Mouse (Mus musculus): Measurements from ENCODE around the gene Ak4. TPM values are rescaled to one million over a fixed set of nuclear protein-coding genes. Genes with fewer than 3 reads are reported as not detected.
A peak's percentile ranks its signal among the peaks of the same experiment; 100 is the strongest.

Ak4 gene
- polyA plus RNA-seq, 1 experiment from 2014 or later, result 2.0 TPM

DNA sequence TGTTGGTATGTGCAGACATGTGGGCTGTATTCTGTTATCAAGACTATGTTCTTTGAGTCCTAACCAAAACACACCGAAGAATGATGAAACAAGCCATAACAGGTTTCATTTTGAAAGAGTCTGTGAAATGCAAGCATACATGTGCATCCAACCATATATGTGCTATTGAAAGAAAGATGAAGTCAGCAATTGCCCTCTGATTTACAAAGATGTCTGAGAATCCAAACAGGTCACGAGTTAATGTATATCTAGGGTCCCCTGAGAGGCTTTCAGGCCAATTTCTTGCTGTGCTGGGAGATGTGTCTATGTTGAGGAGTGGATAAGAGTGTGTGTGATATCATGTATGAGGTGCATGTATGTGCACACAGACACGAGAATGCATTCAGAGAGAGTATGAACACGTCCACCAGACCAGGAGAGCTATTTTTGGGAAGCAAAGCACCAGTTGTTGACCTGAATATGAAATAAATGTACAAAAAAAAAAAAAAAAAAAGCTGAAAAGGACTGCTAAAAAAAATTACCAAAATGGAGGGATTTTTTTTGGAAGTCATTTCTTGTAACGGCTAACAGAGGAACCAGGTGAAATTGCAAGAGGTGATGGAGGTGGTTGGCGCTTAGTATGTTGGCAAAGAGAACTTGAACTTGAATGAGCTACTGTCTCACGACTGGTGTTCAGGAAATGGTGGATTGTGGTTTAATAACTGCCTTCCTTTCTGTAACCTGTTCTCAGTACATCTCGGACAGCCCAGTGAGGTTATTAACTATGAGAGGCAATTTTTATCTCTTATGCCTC lies 91.2 kb downstream of the Ak4 start:
- no peak for ATAC-seq
- Histone ChIP-seq H3K9ac (ENCODE audit: low read depth, low read length) (no peak overlapping the region), H3K27ac (ENCODE audit: low read depth, low read length) (no peak overlapping the region), H3K4me2 (replicated peaks; ENCODE audit: low read depth) (no peak overlapping the region), H3K9me3 (ENCODE audit: control insufficient read depth) (no peaks in the 10 kb centered on the region), H3K36me3 (ENCODE audit: control insufficient read depth, insufficient read depth) (no peaks in the 10 kb centered on the region), H3K27me3 (replicated peaks; ENCODE audit: control insufficient read depth, insufficient read depth, low read length) (peaks cover 15% of the 10 kb centered on the region; the same call in 1 of the 2 replicates), H3K4me1 (replicated peaks; ENCODE audit: control insufficient read depth, insufficient read depth, low read length) (peaks cover 2% of the 10 kb centered on the region; the same call in 1 of the 2 replicates), H3K4me3 (ENCODE audit: low read depth, low read length) (no peak overlapping the region)
- TF ChIP-seq CTCF (IDR thresholded peaks at IDR 0.05; ENCODE audit: low read depth), result no peak
- WGBS, result 78% methylated on average over 8 of the region's 8 CpGs

DNA sequence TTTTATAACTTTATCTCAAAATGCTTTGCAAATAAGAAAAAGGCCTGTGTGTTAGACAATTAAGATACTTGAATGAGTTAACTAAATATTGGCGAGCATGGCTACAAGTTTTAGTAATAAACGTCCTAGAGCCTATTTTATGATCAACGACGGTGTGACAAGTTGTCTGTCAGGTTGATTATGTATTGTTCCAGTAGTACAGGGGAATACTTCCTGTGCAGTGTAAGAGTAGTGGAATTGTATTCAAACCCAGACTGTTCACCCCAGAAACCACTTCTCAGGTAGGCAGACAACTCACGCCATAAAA lies 91.8 kb downstream of the Ak4 start:
- no peak for TF ChIP-seq CTCF (IDR thresholded peaks at IDR 0.05; ENCODE audit: low read depth)
- Histone ChIP-seq H3K9me3 (ENCODE audit: control insufficient read depth) (no peaks in the 10 kb centered on the region), H3K4me2 (replicated peaks; ENCODE audit: low read depth) (no peak overlapping the region), H3K9ac (ENCODE audit: low read depth, low read length) (no peak overlapping the region), H3K4me1 (replicated peaks; ENCODE audit: control insufficient read depth, insufficient read depth, low read length) (peaks cover 2% of the 10 kb centered on the region; the same call in 1 of the 2 replicates), H3K27ac (ENCODE audit: low read depth, low read length) (no peak overlapping the region), H3K4me3 (ENCODE audit: low read depth, low read length) (no peak overlapping the region), H3K27me3 (replicated peaks; ENCODE audit: control insufficient read depth, insufficient read depth, low read length) (peaks cover 15% of the 10 kb centered on the region; the same call in 1 of the 2 replicates), H3K36me3 (ENCODE audit: control insufficient read depth, insufficient read depth) (no peaks in the 10 kb centered on the region)
- 48% methylated on average over 5 of the region's 5 CpGs for WGBS
- ATAC-seq, result no peak

DNA sequence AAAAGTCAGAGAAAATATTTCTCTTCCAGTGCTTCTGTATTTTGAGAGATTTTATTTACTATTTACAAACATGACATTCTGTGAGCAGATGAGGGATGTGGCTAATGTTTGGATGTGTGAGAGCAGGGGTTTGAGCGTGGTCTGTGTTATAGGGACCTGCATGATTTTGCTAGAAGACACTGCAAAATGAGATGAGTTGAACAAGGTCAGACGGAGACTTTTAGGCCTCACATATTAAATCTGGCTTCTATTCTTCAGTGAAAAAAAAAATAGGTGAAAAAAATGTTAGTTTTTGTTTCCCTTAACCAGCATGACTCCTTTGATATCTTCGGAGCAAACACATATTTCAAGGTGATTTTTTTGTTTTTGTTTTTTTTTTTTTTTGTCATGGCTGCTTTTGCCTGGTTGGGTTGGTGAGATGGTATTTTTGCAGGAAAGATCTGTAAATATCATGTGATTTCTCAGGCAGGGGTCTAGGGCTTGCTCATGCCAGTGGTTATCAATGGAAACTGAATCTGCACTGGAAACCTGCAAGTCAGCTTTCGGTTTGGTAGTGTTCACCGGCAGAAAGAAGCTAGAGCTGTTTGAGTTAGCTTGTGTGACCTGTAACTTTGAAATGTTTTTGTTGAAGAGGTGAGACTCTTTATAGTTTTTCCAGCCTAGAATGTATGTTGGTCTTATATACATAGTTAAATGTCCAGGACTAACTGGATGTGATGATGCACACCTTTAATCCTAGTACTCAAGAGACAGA lies 92.9 kb downstream of the Ak4 start:
- H3K9me3 ChIP-seq (ENCODE audit: control insufficient read depth), result no peaks in the 10 kb centered on the region
- H3K4me3 ChIP-seq (ENCODE audit: low read depth, low read length), result no peak overlapping the region
- H3K4me2 ChIP-seq (replicated peaks; ENCODE audit: low read depth), result no peak overlapping the region
- H3K27me3 ChIP-seq (replicated peaks; ENCODE audit: control insufficient read depth, insufficient read depth, low read length), result peaks cover 15% of the 10 kb centered on the region; the same call in 1 of the 2 replicates
- peaks cover 2% of the 10 kb centered on the region; the same call in 1 of the 2 replicates for H3K4me1 ChIP-seq (replicated peaks; ENCODE audit: control insufficient read depth, insufficient read depth, low read length)
- H3K36me3 ChIP-seq (ENCODE audit: control insufficient read depth, insufficient read depth), result no peaks in the 10 kb centered on the region
- no peak overlapping the region for H3K9ac ChIP-seq (ENCODE audit: low read depth, low read length)
- ATAC-seq, result no peak
- 87% methylated on average over 5 of the region's 5 CpGs for WGBS
- TF ChIP-seq CTCF (IDR thresholded peaks at IDR 0.05; ENCODE audit: low read depth), result no peak
- no peak overlapping the region for H3K27ac ChIP-seq (ENCODE audit: low read depth, low read length)

DNA sequence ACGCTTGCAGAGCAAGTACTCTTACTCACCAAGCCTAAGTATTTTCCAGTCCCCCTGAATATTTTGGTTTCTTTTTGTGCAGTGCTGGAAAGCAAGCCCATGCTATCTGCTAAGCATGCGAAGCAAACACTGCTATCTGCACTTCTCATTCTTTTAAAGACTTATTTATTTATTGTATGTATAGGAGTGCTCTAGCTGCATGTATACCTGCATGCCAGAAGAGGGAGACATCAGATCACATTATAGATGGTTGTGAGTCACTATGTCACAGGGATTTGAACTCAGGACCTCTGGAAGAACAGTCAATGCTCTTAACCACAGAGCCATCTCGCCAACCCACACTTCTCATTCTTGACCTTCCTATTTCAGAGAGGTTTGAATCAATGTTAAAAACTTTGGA lies 94.2 kb downstream of the Ak4 start:
- Histone ChIP-seq H3K4me1 (replicated peaks; ENCODE audit: control insufficient read depth, insufficient read depth, low read length) (peaks cover 2% of the 10 kb centered on the region; the same call in 1 of the 2 replicates), H3K4me2 (replicated peaks; ENCODE audit: low read depth) (no peak overlapping the region), H3K4me3 (ENCODE audit: low read depth, low read length) (no peak overlapping the region), H3K9ac (ENCODE audit: low read depth, low read length) (no peak overlapping the region), H3K27me3 (replicated peaks; ENCODE audit: control insufficient read depth, insufficient read depth, low read length) (peaks cover 12% of the 10 kb centered on the region; the same call in 1 of the 2 replicates), H3K9me3 (ENCODE audit: control insufficient read depth) (no peaks in the 10 kb centered on the region), H3K36me3 (ENCODE audit: control insufficient read depth, insufficient read depth) (no peaks in the 10 kb centered on the region), H3K27ac (ENCODE audit: low read depth, low read length) (no peak overlapping the region)
- ATAC-seq, result no peak
- 87% methylated on average over 3 of the region's 3 CpGs for WGBS
- peak; percentile 33 for TF ChIP-seq CTCF (IDR thresholded peaks at IDR 0.05; ENCODE audit: low read depth)

DNA sequence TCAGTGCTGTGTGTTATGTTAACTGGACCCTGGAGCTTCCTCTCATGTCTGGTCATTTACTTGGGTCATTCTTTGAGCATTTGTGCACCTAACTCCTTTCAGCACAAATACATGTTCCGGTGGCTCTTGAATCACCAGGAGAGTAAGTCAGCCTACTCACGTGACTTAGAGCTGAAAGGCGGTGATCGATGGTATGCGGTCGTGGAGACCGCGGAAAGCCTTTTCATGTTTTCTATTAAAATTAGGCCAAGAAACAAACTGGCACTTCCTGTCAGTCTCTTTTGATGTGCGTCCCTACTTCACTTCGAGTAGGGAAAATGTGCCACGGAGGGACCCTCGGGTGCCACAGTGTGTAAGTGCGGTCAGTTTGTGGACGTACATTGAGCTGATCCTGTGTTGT lies 96.8 kb downstream of the Ak4 start:
- 95% methylated on average over 14 of the region's 14 CpGs for WGBS
- Histone ChIP-seq H3K36me3 (ENCODE audit: control insufficient read depth, insufficient read depth) (no peaks in the 10 kb centered on the region), H3K4me3 (ENCODE audit: low read depth, low read length) (no peak overlapping the region), H3K27ac (ENCODE audit: low read depth, low read length) (no peak overlapping the region), H3K4me1 (replicated peaks; ENCODE audit: control insufficient read depth, insufficient read depth, low read length) (no peaks in the 10 kb centered on the region), H3K9me3 (ENCODE audit: control insufficient read depth) (no peaks in the 10 kb centered on the region), H3K4me2 (replicated peaks; ENCODE audit: low read depth) (no peak overlapping the region), H3K27me3 (replicated peaks; ENCODE audit: control insufficient read depth, insufficient read depth, low read length) (no peaks in the 10 kb centered on the region), H3K9ac (ENCODE audit: low read depth, low read length) (no peak overlapping the region)
- no peak for TF ChIP-seq CTCF (IDR thresholded peaks at IDR 0.05; ENCODE audit: low read depth)
- ATAC-seq, result no peak

Other genes starting within 250 kb of the Ak4 start
- 44.7 and 46.3 TPM in 2 replicates for gene Jak1, start 154.0 kb upstream of the Ak4 start, polyA plus RNA-seq (2015; fragmentation: Nextera tagmentation; extraction: Ambion mirVana)
- 0.98 and 1.2 TPM in 2 replicates for gene Dnajc6, start 77.4 kb downstream of the Ak4 start, polyA plus RNA-seq (2015; fragmentation: Nextera tagmentation; extraction: Ambion mirVana)
- gene Leprot, start 228.4 kb downstream of the Ak4 start, polyA plus RNA-seq (2015; fragmentation: Nextera tagmentation; extraction: Ambion mirVana), result 130 and 137 TPM in 2 replicates